1 mouse cellular context compared by ENCODE assay signal in genomic region chr15:102402210-102402609, GRCm38 (mm10).
A peak's percentile ranks its signal among the peaks of the same experiment; 100 is the strongest.
TF ChIP-seq lines count a peak whose summit lies in the region.

No protein-coding gene starts in this region.

TF ChIP-seq in C2C12, 6 proteins besides CTCF, POLR2A, EP300 and RAD21:
- TF ChIP-seq MYOG (IDR thresholded peaks at IDR 0.05; ENCODE audit: control insufficient read depth, extremely low read depth, insufficient read length), result no peak
- TF ChIP-seq MAX (IDR thresholded peaks at IDR 0.05), result no peak
- no peak for TF ChIP-seq FOSL1 (IDR thresholded peaks at IDR 0.05; ENCODE audit: insufficient read depth, low read length, poor library complexity, severe bottlenecking)
- peak; percentile 66 for TF ChIP-seq MYOD1 (IDR thresholded peaks at IDR 0.05; ENCODE audit: control insufficient read depth, insufficient read length, low read depth)
- no peak for TF ChIP-seq CEBPB (IDR thresholded peaks at IDR 0.05; ENCODE audit: low read depth)
